Mouse (Mus musculus) heart, adult 2 months (tissue): ENCODE measurements around the gene Fbxo34.

Experiments used
- CTCF ChIP-seq: fragments of 200-600 bp; IDR thresholded peaks from 2 replicates; pipeline ENCODE4 v1.8.1; 2022; ENCODE audit warnings: antibody characterized with exemption, mild to moderate bottlenecking, moderate library complexity
- POLR2A ChIP-seq: fragments of 200-500 bp; IDR thresholded peaks from 2 replicates; pipeline ENCODE4 v1.6.1; 2011; ENCODE audit warnings: mild to moderate bottlenecking, low read depth, low read length, control low read depth; ENCODE audit not compliant: insufficient read depth

DNA sequence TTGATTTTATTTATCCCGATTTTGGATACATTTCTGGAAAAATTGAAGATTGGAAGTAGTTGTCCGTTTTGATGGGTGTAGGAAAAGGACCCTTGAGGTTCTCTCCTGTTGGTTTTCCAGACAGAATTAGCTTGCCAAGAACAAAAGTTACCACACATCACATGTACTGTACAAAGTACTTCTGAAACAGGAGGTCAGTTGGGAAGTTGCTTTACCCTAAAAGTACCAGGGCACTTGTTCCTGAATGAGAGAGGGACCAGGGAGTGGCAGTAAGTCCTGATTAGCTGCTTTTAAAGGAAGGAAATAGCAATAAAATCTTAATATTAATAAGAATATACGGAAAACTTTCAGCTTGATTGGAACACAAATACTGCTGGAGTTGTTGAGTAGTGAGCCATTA is 46.9 kb downstream of the Fbxo34 start:
- no peak for TF ChIP-seq CTCF
- TF ChIP-seq POLR2A, result no peak
